Mouse (Mus musculus) G1E (cell line): ENCODE results near the gene Prrxl1. TPM values are rescaled to one million over a fixed set of nuclear protein-coding genes. Genes with fewer than 3 reads are reported as not detected.

Experiments used
- ATAC-seq: 2 replicates; pipeline ENCODE4 v1.8.0; 2016; ENCODE audit warnings: mild to moderate bottlenecking; ENCODE audit not compliant: insufficient number of reproducible peaks, poor library complexity, low FRiP score, severe bottlenecking; ENCODE audit errors: extremely low read depth
- DNase-seq: peaks from one replicate; pipeline ENCODE4 v3.0.0; 2012; ENCODE audit warnings: low spot score
- H3K27me3 ChIP-seq: 2 replicates; pipeline ENCODE4 v1.6.1; 2012; ENCODE audit warnings: mild to moderate bottlenecking, low read length, inconsistent platforms; ENCODE audit not compliant: insufficient read depth
- H3K36me3 ChIP-seq: replicated peaks from 2 replicates; pipeline ENCODE3; 2012; ENCODE audit warnings: mild to moderate bottlenecking, inconsistent platforms
- H3K4me1 ChIP-seq: 2 replicates; pipeline ENCODE4 v1.6.1; 2012; ENCODE audit warnings: low read depth, low read length, inconsistent platforms, mixed read lengths; ENCODE audit not compliant: insufficient read depth
- H3K4me3 ChIP-seq: 2 replicates; pipeline ENCODE4 v1.5.1; 2012; ENCODE audit warnings: low read depth, mild to moderate bottlenecking, inconsistent platforms, low read length, moderate library complexity, mixed read lengths
- H3K9me3 ChIP-seq: replicated peaks from 2 replicates; pipeline ENCODE4 v1.6.1; 2012; ENCODE audit warnings: inconsistent platforms
- CTCF ChIP-seq: IDR thresholded peaks from 2 replicates; pipeline ENCODE4 v1.5.1; 2012; ENCODE audit warnings: low read depth, low read length, inconsistent platforms, mixed read lengths
- GATA1 ChIP-seq: IDR thresholded peaks from 2 replicates; pipeline ENCODE4 v1.6.1; 2012; ENCODE audit warnings: borderline replicate concordance, low read length, inconsistent platforms, mixed read lengths
- GATA2 ChIP-seq: IDR thresholded peaks from 2 replicates; pipeline ENCODE4 v1.6.1; 2012; ENCODE audit warnings: low read depth, low read length, inconsistent platforms, borderline replicate concordance
- POLR2AphosphoS5 ChIP-seq: IDR thresholded peaks from 2 replicates; pipeline ENCODE4 v1.6.1; 2012; ENCODE audit warnings: low read depth, low read length, inconsistent platforms; ENCODE audit not compliant: insufficient replicate concordance
- TAL1 ChIP-seq: conservative IDR thresholded peaks from 2 replicates; pipeline ENCODE4 v1.6.1; 2012; ENCODE audit warnings: low read depth, low read length, inconsistent platforms, mixed read lengths
- polyA plus RNA-seq: library from polyadenylated mRNA; stranded (reverse); fragments of >175 nt; gene quantifications from 2 replicates; pipeline ENCODE4 v1.2.3, GENCODE M21; 2012
- total RNA-seq, 2 experiments: library from RNA; stranded (forward) in 1 of 2; stranded (reverse) in 1 of 2; fragments of 200-1000 nt in 1 of 2; fragments of >200 nt in 1 of 2; fragmentation: Nextera tagmentation in 1 of 2; gene quantifications; 2 replicates each; pipeline ENCODE4 v1.2.3; 2014 to 2017

The Prrxl1 gene
- total and polyA plus RNA-seq, 3 experiments, result 0.22 TPM; not detected in 2

DNA sequence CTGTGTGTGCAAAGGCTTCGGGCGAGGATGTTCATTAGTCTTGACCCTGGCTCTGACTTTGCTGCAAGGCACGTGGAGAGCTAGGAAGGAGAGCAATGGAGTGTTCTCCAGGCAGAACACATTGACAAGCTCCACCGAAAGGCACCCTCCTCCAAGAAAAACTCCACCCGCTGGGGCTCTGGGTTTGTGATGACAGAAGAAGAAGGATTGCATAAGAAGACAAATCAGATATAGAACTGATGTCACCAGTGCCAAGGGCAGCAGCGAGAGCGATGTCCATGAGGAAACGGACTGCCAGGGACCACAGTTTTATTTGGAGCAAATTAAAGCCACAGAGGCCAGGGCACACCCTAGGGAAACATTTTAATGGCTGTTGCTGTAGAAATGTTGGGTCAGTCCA, 98.6 kb downstream of the Prrxl1 start:
- TF ChIP-seq GATA1 (no peak), POLR2AphosphoS5 (no peak), GATA2 (no peak), TAL1 (no peak), CTCF (no peak)
- H3K27me3 ChIP-seq, result no peaks in the 10 kb centered on the region
- H3K36me3 ChIP-seq, result no peaks in the 10 kb centered on the region
- peaks cover 41% of the 10 kb centered on the region for H3K9me3 ChIP-seq
- no peaks in the 10 kb centered on the region for H3K4me1 ChIP-seq
- DNase-seq (no peak), ATAC-seq (no peak)
- no peak overlapping the region for H3K4me3 ChIP-seq

DNA sequence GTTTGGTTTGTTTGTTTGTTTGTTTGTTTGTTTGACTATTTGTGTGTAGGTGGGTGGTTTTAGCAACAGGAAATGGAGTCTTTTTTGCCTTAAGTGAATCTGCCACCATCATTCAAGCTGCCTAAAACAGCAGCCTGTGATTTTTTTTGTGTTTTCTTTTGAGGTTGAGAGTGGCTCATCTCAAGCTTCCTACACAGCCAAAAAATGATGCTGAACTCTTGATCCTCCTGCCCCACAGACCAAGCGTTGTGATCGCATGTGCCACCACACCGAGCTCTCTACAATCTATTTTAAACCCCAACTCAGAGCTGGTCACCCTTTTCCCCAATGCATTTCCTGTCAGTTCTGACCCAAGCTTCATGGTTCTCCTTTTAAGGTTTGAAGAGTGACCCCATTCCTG, 99.3 kb downstream of the Prrxl1 start:
- H3K27me3 ChIP-seq, result no peaks in the 10 kb centered on the region
- no peak for ATAC-seq

More for the DNA sequence above, 99.3 kb downstream of the Prrxl1 start:
- TF ChIP-seq POLR2AphosphoS5, result no peak
- no peaks in the 10 kb centered on the region for H3K36me3 ChIP-seq
- DNase-seq, result no peak
- H3K4me3 ChIP-seq, result no peak overlapping the region
- H3K9me3 ChIP-seq, result peaks cover 42% of the 10 kb centered on the region
- H3K4me1 ChIP-seq, result no peaks in the 10 kb centered on the region

Other genes starting within 250 kb of the Prrxl1 start
- not detected in 2 replicates for gene 1700024G13Rik, start 211.0 kb upstream of the Prrxl1 start, total RNA-seq (2014; fragmentation: Nextera tagmentation)
- not detected in 2 replicates for gene 1700024G13Rik, start 211.0 kb upstream of the Prrxl1 start, total RNA-seq (2017)
- not detected in 2 replicates for gene 1700024G13Rik, start 211.0 kb upstream of the Prrxl1 start, polyA plus RNA-seq
- gene Slc18a3, start 134.6 kb upstream of the Prrxl1 start, total RNA-seq (2014; fragmentation: Nextera tagmentation), result not detected in 2 replicates
- 0.12 TPM in 1 of 2 replicates, not detected in the other for gene Slc18a3, start 134.6 kb upstream of the Prrxl1 start, total RNA-seq (2017)
- not detected in 2 replicates for gene Slc18a3, start 134.6 kb upstream of the Prrxl1 start, polyA plus RNA-seq
- not detected in 2 replicates for gene Chat, start 133.4 kb upstream of the Prrxl1 start, total RNA-seq (2014; fragmentation: Nextera tagmentation)
- 0.22 TPM in 1 of 2 replicates, not detected in the other for gene Chat, start 133.4 kb upstream of the Prrxl1 start, total RNA-seq (2017)
- not detected in 2 replicates for gene Chat, start 133.4 kb upstream of the Prrxl1 start, polyA plus RNA-seq
- 31.5 and 32.6 TPM in 2 replicates for gene Ercc6, start 85.9 kb upstream of the Prrxl1 start, total RNA-seq (2014; fragmentation: Nextera tagmentation)
- 15.7 and 18.8 TPM in 2 replicates for gene Ercc6, start 85.9 kb upstream of the Prrxl1 start, total RNA-seq (2017)
- 1.5 and 1.7 TPM in 2 replicates for gene Ercc6, start 85.9 kb upstream of the Prrxl1 start, polyA plus RNA-seq
- gene 3425401B19Rik, start 85.9 kb downstream of the Prrxl1 start, total RNA-seq (2014; fragmentation: Nextera tagmentation), result not detected in 2 replicates
- gene 3425401B19Rik, start 85.9 kb downstream of the Prrxl1 start, total RNA-seq (2017), result 0.05 and 0.06 TPM in 2 replicates
- not detected in 2 replicates for gene 3425401B19Rik, start 85.9 kb downstream of the Prrxl1 start, polyA plus RNA-seq
- not detected in 2 replicates for gene Tmem273, start 186.6 kb downstream of the Prrxl1 start, total RNA-seq (2014; fragmentation: Nextera tagmentation)
- not detected in 2 replicates for gene Tmem273, start 186.6 kb downstream of the Prrxl1 start, total RNA-seq (2017)
- not detected in 2 replicates for gene Tmem273, start 186.6 kb downstream of the Prrxl1 start, polyA plus RNA-seq
- gene Fam170b, start 234.6 kb downstream of the Prrxl1 start, total RNA-seq (2014; fragmentation: Nextera tagmentation), result not detected in 2 replicates
- 0.06 and 0.16 TPM in 2 replicates for gene Fam170b, start 234.6 kb downstream of the Prrxl1 start, total RNA-seq (2017)
- not detected in 2 replicates for gene Fam170b, start 234.6 kb downstream of the Prrxl1 start, polyA plus RNA-seq